Mouse (Mus musculus) lung, embryonic 16.5 days (tissue): ENCODE data around the gene Ccdc92b. TPM values are rescaled to one million over a fixed set of nuclear protein-coding genes. Genes with fewer than 3 reads are reported as not detected.

ENCODE experiments used
- ATAC-seq: fragments of 200-750 bp; cut with Nextera tagmentation; 2 replicates; pipeline ENCODE4 v1.8.0; 2017; ENCODE audit warnings: low read depth, mild to moderate bottlenecking, moderate library complexity
- H3K27ac ChIP-seq: fragments of 300-500 bp; sonication (generic); 2 replicates; pipeline ENCODE4 v1.5.1; 2014; ENCODE audit warnings: mild to moderate bottlenecking, control low read depth, low read length
- H3K27me3 ChIP-seq: fragments of 300-500 bp; sonication (generic); 2 replicates; pipeline ENCODE4 v1.6.1; 2014; ENCODE audit warnings: low read depth, low read length, mixed read lengths; ENCODE audit not compliant: control insufficient read depth, insufficient read depth
- H3K36me3 ChIP-seq: fragments of 300-500 bp; sonication (generic); 2 replicates; pipeline ENCODE4 v1.6.1; 2014; ENCODE audit warnings: low read length; ENCODE audit not compliant: control insufficient read depth, insufficient read depth
- H3K4me1 ChIP-seq: fragments of 300-500 bp; sonication (generic); replicated peaks from 2 replicates; pipeline ENCODE4 v1.6.1; 2014; ENCODE audit warnings: low read length, mixed read lengths; ENCODE audit not compliant: control insufficient read depth, insufficient read depth
- H3K4me2 ChIP-seq: fragments of 300-500 bp; sonication (generic); 2 replicates; pipeline ENCODE4 v1.6.1; 2014; ENCODE audit warnings: low read depth, low read length, control low read depth
- H3K4me3 ChIP-seq: fragments of 300-500 bp; sonication (generic); 2 replicates; pipeline ENCODE4 v1.5.1; 2014; ENCODE audit warnings: mild to moderate bottlenecking, low read length, control low read depth
- H3K9ac ChIP-seq: fragments of 300-500 bp; sonication (generic); 2 replicates; pipeline ENCODE4 v1.6.1; 2014; ENCODE audit warnings: low read length, control low read depth
- H3K9me3 ChIP-seq: fragments of 300-500 bp; sonication (generic); 2 replicates; pipeline ENCODE4 v1.6.1; 2016; ENCODE audit warnings: low read length; ENCODE audit not compliant: control insufficient read depth
- WGBS: fragments of 180-500 bp; shearing (Covaris S2); extraction: QIAGEN DNeasy Blood & Tissue Kit; methylation state at CpG from one replicate; pipeline ENCODE4 v1.1.7; 2014; 5-methylcytosine and 5-hydroxymethylcytosine counted together
- polyA plus RNA-seq: library from polyadenylated mRNA; unstranded; fragments of >200 nt; fragmentation: Nextera tagmentation; extraction: Ambion mirVana; gene quantifications from 2 replicates; pipeline ENCODE4 v1.2.1, GENCODE M21; 2015

The Ccdc92b gene
- polyA plus RNA-seq, 1 experiment from 2014 or later, result 0.33 TPM

DNA sequence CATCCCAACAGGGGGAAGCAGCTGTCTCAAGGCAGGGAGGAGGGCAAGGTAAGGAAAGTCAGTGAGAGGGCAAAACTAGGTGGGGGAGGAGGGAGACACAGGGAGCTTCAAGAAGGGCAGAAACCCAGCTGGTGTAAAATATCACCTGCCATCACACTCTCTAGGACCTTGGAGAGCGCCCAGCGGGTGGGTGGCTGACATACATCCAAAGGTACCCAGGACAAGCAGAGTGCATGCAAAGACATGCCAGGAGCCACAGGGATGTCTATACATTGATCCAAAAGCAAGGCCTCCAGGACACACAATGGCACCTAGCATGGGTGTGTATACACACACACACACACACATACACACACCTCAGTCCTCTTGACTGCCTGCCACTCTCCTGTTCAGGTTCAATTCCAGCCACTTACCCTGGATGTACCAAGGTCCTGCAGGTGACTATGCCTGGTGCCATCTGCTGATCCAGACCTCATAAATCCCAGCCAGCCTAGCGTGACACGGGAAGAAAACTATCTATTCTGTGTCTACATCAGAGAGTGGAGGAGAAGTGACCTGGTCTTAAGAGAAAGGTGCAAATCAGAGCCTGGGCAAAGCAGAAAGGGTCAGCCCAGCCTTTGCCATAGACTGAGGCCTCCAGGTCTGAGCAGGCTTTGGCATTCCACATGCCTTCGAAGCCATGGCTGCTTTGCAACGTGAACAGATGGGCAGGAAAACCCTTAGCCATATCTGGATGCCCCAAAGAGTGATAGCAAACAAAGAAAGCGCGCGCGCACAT is 34.3 kb upstream of the Ccdc92b start:
- no peak for ATAC-seq
- Histone ChIP-seq H3K9ac (no peak overlapping the region), H3K4me1 (peaks cover 4% of the 10 kb centered on the region; the same call in 1 of the 2 replicates), H3K9me3 (no peaks in the 10 kb centered on the region), H3K36me3 (no peaks in the 10 kb centered on the region), H3K27me3 (peaks cover 26% of the 10 kb centered on the region), H3K27ac (no peak overlapping the region), H3K4me2 (no peak overlapping the region), H3K4me3 (no peak overlapping the region)
- 56% methylated on average over 10 of the region's 10 CpGs for WGBS

DNA sequence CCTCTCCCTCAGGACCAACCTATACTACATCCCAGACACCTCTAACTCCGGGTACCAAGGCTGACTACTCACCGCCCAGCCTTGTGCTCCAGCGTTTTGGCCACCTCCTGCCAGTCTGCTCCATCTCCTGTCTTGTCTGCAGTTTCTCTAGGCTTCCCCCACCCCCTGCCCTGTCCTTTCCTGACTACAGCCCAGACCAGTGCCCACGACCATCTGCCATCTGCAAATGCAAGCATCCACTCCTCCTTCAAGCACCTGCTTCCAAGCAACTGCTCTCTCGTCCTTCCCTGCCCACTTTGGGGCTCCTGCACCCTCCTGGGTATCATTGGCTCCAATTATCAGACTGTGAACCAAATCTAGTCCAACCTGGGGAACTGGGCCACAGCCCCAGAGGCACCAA is 33.0 kb upstream of the Ccdc92b start:
- Histone ChIP-seq H3K27ac (no peak overlapping the region), H3K9me3 (no peaks in the 10 kb centered on the region), H3K9ac (no peak overlapping the region), H3K36me3 (no peaks in the 10 kb centered on the region), H3K27me3 (peaks cover 39% of the 10 kb centered on the region), H3K4me3 (no peak overlapping the region), H3K4me1 (peaks cover 6% of the 10 kb centered on the region; the same call in 1 of the 2 replicates), H3K4me2 (no peak overlapping the region)
- WGBS, result 62% methylated on average over 5 of the region's 5 CpGs
- no peak for ATAC-seq

DNA sequence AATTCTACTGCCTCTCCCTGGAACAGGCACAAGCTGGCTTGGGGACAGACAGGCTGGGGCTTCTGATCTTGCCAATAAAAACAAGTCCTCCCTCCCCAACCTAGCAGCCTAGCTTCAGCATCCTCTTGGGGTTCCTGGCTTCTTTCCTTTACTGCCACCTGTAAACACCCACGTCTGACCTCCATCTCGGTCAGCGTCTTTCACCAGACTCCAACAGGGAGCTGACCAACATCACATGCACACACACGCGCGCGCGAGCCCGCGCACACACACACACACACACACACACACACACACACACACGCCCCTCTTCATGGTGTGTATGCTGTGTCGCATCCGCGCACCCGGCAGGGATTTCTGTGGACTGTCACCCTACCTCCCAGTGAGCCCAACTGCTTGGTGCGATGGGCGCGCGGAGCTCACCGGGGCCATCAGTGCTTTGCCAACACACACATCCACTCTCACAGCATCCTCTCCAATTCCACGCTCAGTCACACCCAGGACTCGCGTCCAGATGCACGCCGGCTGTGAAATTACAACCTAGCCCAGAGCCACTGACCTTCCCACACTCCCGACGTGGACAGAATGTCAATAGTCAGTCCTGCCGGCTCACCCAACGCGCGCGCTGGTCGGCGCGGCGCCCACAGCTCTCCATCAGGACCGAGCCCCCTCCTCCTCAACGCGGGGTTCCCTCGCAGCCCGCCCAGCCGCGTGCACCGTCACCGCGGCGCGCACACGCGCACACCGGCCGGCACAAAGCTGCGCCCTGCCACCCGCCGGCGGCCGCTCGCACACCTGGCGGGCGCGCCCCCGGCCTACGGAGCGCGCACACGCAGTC is 29.8 kb upstream of the Ccdc92b start:
- H3K27me3 ChIP-seq, result peaks cover 39% of the 10 kb centered on the region
- no peak for ATAC-seq
- H3K27ac ChIP-seq, result no peak overlapping the region
- no peaks in the 10 kb centered on the region for H3K36me3 ChIP-seq
- peaks cover 6% of the 10 kb centered on the region; the same call in 1 of the 2 replicates for H3K4me1 ChIP-seq
- no peaks in the 10 kb centered on the region for H3K9me3 ChIP-seq
- 3% methylated on average over 63 of the region's 66 CpGs for WGBS
- H3K4me3 ChIP-seq, result peak overlapping the region; percentile 34
- H3K9ac ChIP-seq, result no peak overlapping the region
- peak overlapping the region; percentile 56 for H3K4me2 ChIP-seq

DNA sequence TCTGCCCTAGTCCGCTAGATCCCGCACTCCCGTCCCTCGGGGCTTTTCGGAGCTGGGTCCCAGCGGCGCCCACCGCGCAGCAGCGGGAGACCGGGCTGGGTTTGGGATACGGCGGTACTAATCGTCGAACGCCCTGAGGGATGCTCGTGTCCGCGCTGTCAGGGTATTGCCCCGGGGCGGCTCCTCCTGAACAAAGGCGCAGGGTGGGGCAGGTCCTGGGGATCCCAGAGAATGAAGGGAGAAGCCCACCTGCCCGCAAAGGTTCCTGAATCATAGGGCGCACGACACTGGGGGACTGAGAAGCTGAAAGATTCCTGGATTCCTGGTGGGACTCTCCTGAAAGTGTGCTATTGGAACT is 29.2 kb upstream of the Ccdc92b start:
- no peak for ATAC-seq
- Histone ChIP-seq H3K4me1 (peaks cover 6% of the 10 kb centered on the region; the same call in 1 of the 2 replicates), H3K36me3 (no peaks in the 10 kb centered on the region), H3K4me2 (peak overlapping the region; percentile 56), H3K27ac (no peak overlapping the region), H3K9me3 (no peaks in the 10 kb centered on the region), H3K4me3 (peak overlapping the region; percentile 34), H3K27me3 (peaks cover 39% of the 10 kb centered on the region), H3K9ac (no peak overlapping the region)
- 1% methylated on average over 23 of the region's 25 CpGs for WGBS

DNA sequence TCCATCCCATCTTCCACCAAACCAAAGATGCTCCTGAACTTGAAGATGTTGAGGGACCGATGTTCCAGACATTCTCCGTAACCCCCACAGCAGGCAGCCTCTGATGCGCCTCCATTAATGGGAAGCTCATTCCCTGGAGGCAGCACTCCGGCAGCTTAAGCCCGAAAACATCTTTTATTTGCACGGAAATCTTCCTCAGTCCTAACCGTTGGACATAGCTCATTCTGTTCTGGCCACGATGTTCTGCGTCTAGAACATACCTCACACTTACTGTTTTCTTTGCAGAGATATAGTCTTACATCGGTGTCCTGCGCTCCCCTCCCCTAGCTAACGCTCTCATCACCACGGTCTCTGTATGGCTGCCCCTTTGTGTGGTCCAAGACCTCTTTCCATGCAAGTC is 28.7 kb upstream of the Ccdc92b start:
- peaks cover 39% of the 10 kb centered on the region for H3K27me3 ChIP-seq
- no peak for ATAC-seq
- no peak overlapping the region for H3K4me3 ChIP-seq

DNA sequence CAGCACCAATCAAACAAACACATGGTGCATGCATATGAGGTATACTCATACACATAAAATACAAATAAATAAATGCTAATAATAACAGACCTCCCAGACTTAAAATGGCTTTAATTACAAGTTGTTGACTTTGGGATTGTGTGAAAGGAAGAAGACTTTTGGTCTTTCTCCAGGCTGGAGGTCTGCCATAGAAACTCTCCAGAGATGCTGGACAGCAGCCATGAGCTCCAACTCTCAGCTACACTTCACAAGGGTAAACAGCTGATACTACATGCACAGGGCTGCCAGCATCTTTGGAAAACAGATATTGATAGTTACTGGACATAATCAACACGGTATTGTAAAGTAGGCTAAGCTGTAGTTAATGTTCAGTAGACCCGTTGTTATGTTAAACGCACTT is 27.2 kb upstream of the Ccdc92b start:
- H3K27me3 ChIP-seq, result peaks cover 39% of the 10 kb centered on the region
- ATAC-seq, result peak; percentile 49; the same call in 1 of the 2 replicates
- no peak overlapping the region for H3K4me3 ChIP-seq
- H3K27ac ChIP-seq, result no peak overlapping the region
- no peak overlapping the region for H3K9ac ChIP-seq
- WGBS, result 70% methylated on average over 3 of the region's 3 CpGs
- no peaks in the 10 kb centered on the region for H3K9me3 ChIP-seq
- H3K4me2 ChIP-seq, result no peak overlapping the region
- no peaks in the 10 kb centered on the region for H3K36me3 ChIP-seq
- H3K4me1 ChIP-seq, result peaks cover 6% of the 10 kb centered on the region; the same call in 1 of the 2 replicates

More for the DNA sequence above, 28.7 kb upstream of the Ccdc92b start:
- no peak overlapping the region for H3K4me2 ChIP-seq
- H3K9me3 ChIP-seq, result no peaks in the 10 kb centered on the region
- 32% methylated on average over 13 of the region's 13 CpGs for WGBS
- H3K27ac ChIP-seq, result no peak overlapping the region
- no peak overlapping the region for H3K9ac ChIP-seq
- H3K4me1 ChIP-seq, result peaks cover 6% of the 10 kb centered on the region; the same call in 1 of the 2 replicates
- H3K36me3 ChIP-seq, result no peaks in the 10 kb centered on the region

DNA sequence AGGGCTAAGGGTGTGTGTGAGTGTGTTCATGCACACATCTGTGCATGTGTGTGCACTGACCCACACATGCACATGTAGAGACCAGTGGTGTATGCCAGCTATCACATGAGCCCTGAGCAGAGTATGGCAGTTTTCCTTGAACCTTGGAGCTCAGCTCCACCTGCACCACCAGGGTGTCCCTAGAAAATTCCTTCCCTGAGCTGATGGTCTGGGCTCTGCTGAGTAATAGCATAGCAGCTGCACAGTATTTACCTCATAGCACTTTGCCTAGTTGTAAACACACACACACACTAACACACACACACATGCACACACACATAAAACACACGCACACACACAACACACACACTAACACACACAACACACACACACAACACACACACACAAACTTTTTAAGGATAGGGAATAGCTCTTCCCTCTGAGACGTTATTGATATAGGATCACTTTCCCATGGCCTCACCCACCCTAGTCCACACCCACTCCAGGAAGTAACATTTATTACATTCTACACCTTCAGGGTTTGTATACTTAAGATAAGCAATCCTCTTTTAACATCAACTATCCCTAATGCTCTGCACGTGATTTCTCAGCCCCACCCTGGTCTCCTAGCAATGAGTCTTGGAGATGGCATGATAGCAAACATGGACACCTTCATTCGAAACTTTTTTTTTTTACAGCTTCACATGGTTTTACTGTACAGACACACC is 22.0 kb upstream of the Ccdc92b start:
- no peak for ATAC-seq
- no peak overlapping the region for H3K4me3 ChIP-seq
- H3K9ac ChIP-seq, result no peak overlapping the region
- H3K36me3 ChIP-seq, result no peaks in the 10 kb centered on the region
- no peak overlapping the region for H3K4me2 ChIP-seq
- H3K4me1 ChIP-seq, result no peaks in the 10 kb centered on the region
- 52% methylated on average over 4 of the region's 4 CpGs for WGBS
- H3K9me3 ChIP-seq, result no peaks in the 10 kb centered on the region
- no peaks in the 10 kb centered on the region for H3K27me3 ChIP-seq
- H3K27ac ChIP-seq, result no peak overlapping the region

DNA sequence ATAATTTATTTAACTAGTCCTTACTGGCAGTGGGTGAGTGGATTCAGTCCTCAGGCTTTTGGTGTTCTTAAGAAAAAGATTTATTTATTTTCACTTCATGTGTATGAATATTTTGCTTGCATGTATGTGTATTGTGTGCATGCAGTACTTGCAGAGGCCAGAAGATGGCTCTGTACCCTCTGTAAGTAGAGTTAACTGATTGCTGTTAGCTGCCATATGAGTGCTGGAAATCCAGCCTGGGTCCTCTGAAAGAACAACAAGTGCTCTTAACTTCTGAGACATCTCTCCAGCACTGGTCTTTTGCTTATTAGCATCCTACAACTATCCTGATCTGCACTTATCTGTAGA is 21.4 kb upstream of the Ccdc92b start:
- H3K36me3 ChIP-seq, result no peaks in the 10 kb centered on the region
- ATAC-seq, result no peak

DNA sequence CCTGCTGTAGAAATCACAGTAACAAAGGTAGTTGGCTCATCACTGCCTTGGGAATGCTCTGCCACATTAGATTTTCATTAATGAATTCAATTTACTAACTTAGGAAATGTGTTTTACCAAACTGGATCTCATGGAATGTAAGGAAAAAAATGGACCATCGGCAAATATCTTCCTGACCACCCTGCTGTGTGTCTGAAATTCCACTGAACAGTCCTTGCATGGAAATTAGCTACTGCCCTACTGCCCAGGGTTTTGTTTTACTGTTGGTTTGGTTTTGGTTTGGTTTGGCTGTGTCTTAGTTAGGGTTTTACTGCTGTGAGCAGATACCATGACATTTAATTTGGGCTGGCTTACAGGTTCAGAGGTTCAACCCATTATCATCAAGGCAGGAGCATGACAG is 17.1 kb upstream of the Ccdc92b start:
- no peak overlapping the region for H3K4me2 ChIP-seq
- WGBS, result 84% methylated on average over 1 of the region's 1 CpGs
- H3K4me1 ChIP-seq, result no peaks in the 10 kb centered on the region
- ATAC-seq, result no peak
- no peak overlapping the region for H3K4me3 ChIP-seq
- no peaks in the 10 kb centered on the region for H3K27me3 ChIP-seq
- H3K9ac ChIP-seq, result no peak overlapping the region
- H3K9me3 ChIP-seq, result no peaks in the 10 kb centered on the region
- no peak overlapping the region for H3K27ac ChIP-seq
- no peaks in the 10 kb centered on the region for H3K36me3 ChIP-seq

More for the DNA sequence above, 21.4 kb upstream of the Ccdc92b start:
- Histone ChIP-seq H3K9me3 (no peaks in the 10 kb centered on the region), H3K4me3 (no peak overlapping the region), H3K9ac (no peak overlapping the region), H3K4me2 (no peak overlapping the region), H3K27ac (no peak overlapping the region), H3K27me3 (no peaks in the 10 kb centered on the region), H3K4me1 (no peaks in the 10 kb centered on the region)
